Mouse (Mus musculus) liver, adult (tissue): ENCODE data around the gene Nkain1.

Experiments used
- GATA4 ChIP-seq: IDR thresholded peaks from 2 replicates; pipeline ENCODE4 v1.6.1; 2014; ENCODE audit warnings: mild to moderate bottlenecking, low read length; ENCODE audit not compliant: insufficient replicate concordance

Nkain1 gene

DNA sequence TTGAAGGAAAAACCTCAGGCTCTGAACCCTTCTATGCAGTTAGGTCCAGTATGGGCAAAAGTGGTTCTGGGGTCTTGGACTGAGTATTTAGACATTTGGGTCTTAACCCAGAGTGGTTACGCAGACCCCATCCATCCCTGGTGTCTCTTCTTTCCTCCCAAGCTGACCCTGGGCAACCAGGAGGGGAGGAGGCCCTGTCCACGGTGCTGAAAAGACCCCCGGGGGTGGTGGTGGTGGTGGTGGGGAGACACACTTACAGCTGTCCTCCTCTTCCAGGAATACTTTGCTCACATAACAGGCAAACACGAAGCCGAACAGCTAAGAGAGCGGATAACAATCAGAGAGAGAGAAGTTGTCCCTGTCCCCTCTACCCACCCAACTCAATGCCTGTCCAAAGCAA, 41.6 kb downstream of the Nkain1 start:
- TF ChIP-seq GATA4, result no peak

DNA sequence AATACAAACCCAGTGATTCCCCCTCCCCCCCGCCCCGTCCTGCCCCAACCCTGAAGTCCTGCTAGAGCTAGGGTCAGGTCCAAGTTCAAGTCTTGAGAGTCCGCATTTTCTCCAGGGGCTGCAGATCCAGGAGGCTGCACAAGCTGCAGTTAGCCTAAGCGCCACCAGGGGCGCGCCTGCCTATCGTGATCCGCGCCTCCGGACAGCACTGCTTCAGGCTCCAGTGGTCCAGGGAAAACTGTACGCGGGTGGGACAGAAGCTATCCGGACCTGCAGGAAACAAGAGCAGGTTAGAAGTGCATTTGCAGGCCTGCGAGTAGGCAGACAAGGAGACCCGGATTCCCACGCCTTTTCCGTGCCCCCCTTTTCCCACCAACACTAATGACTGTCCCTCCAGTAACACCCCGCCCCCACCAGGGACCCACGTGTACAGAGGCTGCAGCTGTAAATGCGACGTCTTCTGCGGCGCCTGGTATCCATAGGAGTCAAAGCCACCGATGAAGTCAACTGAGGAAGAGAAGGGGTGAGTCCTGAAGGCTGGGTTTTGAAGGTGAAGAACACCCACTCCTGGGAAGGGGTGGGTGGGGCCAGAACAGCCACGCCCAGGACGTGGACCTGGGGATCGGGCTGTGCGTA, 42.2 kb downstream of the Nkain1 start:
- no peak for TF ChIP-seq GATA4

DNA sequence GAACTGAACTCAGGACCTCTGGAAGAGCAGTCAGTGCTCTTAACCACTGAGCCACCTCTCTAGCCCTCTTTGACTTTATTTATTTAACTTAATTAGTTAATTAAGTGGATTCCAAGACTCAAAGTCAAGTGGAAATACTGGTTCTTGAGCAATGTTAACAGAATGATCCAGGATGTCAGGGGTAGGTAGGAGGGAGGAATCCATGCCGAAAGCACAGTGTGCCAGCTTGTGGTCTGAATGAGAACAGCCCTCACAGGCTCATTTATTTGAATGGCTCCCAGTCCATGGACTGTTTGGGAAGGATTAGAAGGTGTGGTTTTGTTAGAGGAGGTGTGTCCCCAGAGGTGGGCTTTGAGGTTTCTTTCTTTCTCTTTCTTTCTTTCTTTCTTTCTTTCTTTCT, 46.2 kb downstream of the Nkain1 start:
- TF ChIP-seq GATA4, result no peak

DNA sequence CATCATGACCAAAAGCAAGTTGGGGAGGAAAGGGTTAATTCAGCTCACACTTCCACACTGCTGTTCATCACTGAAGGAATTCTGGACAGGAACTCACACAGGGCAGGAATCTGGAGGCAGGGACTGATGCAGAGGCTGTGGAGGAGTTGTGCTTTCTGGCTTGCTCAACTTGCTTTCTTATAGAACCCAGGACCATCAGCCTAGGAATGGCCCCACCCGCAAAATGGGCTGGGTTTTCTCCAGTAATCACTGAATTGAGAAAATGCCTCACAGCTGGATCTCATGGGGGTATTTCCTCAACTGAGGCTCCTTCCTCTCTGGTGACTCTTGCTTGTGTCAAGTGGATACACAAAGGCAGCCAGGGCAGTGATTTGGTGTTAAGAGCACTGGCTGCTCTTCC, 48.9 kb downstream of the Nkain1 start:
- TF ChIP-seq GATA4, result no peak

DNA sequence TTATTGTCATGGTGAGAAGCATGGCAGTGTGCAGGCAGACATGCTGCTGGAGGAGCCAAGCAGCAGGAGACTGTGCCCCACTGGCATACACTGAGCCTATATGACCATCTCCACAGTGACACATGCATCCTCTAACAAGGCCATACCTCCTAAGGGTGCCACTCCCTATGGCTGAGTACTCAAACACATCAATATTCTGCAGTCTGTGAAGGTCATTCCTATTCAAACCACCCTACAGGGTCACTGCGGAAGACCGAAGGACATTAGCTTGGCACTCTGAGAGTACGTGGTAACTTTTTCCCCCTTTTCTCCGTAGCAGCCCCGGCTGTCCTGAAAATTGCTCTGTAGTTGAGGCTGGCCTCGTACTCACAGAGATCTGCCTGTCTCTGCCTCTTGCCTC, 52.5 kb downstream of the Nkain1 start:
- TF ChIP-seq GATA4, result no peak

DNA sequence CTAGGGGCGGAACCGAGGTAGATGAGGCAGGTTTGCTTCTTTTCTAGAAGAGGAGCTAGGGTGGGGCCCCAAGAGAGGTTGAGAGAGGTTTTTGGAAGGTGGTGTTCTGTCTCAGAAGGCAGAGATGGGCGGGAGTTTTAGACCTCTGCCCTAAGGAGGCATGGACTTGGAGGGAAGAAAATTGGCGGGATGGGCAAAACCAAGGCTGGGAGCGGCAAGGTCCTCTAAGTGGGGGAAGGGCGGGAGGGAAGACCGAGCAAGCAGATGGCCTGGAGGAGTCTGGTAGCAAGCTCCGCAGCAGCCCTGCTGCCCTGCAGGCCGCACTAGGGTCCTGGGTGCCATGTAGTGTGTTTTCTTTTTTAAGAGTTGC, 53.5 kb downstream of the Nkain1 start:
- no peak for TF ChIP-seq GATA4

DNA sequence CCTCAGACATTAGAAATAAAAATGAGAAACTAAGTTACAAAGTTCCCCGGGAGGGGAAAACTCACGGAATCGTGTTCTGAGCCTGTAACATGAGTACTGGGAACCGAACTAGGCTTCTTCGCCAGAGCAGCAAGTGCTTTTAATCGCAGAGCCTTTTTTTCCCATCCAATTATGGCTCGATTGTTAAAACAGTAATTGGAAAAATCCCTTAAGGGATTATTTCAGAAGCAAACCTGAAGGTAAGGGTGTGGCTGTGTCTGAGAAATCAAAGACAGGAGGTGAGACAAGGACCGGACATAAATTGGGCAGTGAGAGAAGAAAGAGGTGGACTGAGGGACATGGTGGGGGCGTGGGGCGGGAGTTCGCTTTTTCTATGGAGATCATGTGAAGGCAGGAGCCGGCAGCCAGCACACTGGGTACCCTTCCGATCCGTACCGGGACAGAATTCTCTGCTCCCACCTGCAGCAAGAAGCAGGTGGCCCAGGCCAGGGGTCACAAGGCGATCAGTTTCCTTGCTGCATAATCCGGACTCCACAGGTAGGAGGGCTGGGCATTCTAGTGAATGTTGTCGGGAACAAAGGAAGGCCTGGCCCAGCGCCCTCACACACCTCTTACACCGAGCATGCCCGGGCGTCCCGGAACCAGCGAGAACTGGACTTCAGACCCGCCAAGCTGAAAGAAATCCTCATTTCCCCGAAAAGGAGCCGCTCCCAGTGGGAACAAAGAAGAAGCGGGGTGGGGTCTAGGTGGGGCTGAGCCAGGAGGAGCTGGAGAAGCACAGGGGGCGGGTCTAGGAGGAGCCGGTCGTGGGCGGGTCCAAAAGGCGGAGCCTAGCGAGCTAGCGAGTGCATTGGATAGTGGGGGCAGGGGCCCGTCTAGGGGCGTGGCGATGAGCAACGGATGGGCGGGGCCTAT, 54.1 kb downstream of the Nkain1 start:
- TF ChIP-seq GATA4, result no peak

DNA sequence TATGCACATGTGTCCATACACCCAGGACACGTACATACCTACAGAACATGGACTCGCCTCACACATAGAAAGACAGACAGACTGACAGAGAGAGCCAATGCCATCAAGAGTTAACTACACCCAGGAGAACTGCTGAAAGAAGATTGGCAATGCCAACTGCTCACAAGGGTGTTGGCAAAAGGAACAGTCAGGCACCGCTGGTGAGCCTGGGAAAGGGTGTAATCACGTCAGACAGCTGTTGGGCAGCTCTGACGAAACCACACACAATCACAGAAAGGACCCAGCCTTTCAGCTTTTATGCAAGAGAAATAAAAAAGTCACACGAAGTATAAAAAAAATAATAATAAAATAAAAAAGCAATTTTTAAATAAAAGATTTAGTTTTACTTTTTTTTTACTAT, 57.5 kb downstream of the Nkain1 start:
- TF ChIP-seq GATA4, result no peak
